Mouse (Mus musculus): ENCODE measurements around the gene Ccdc154. TPM values are rescaled to one million over a fixed set of nuclear protein-coding genes. Genes with fewer than 3 reads are reported as not detected.
A peak's percentile ranks its signal among the peaks of the same experiment; 100 is the strongest.
"Not testable (repeated sequence)": the region's sequence is repeated elsewhere in the genome, so short reads cannot be mapped to it uniquely, and the experiment has no call there.

Gene Ccdc154
- total RNA-seq (2015) (not detected in 2 replicates), total RNA-seq (2017) (0.11 TPM in 1 of 2 replicates, not detected in the other)

- no peak for ATAC-seq (ENCODE audit: poor library complexity, severe bottlenecking)
Observed at GRCm38 (mm10) chr17:25162161-25162560, at the start of gene Ccdc154. TSS of gene Ccdc154 (plus strand) at chr17:25162461.

DNA sequence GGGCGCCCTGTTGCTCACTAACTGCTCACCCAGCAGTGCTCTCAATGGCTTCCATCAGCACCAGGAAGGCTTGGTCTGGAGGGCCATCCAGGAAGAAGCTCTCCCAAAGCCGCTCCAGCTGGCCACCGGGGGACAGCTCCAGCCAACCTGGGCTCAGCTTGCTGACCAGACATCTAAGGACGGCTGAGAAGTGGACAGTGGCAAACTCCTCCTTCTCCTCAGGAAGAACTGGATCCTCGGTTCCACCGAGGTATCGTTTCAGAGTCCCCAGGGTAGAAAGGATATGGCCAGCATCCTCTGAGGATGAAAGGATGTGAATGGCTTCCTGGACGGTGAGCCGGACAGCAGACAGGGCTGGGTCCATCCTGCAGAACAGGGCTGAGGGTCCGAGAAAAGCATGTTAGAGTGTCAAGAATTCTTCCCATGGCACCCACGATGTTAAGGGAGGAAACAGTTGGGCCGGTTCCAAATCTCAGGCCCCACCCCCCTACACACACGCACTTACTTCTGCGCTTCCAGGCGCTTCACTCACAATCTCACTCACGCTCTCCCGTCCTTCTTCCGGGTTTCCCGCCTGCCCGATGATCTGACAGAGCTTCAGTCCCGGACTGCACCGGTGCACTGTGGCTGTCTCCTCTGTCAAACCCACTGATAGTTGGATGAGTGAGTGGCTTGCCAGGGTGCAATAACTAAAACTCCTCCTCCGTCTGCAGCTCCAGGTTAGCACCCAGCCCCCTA, 47.2 kb upstream of the Ccdc154 start:
- ATAC-seq (ENCODE audit: poor library complexity, severe bottlenecking) = peak; percentile 28; the same call in 1 of the 2 replicates

GRCm38 (mm10) chr17:25115664-25116432, 46.4 kb upstream of the Ccdc154 start, which contains the start of gene Telo2:
TSS of gene Telo2 (minus strand) at chr17:25115967.
- ATAC-seq (ENCODE audit: poor library complexity, severe bottlenecking) = peak; percentile 92

DNA sequence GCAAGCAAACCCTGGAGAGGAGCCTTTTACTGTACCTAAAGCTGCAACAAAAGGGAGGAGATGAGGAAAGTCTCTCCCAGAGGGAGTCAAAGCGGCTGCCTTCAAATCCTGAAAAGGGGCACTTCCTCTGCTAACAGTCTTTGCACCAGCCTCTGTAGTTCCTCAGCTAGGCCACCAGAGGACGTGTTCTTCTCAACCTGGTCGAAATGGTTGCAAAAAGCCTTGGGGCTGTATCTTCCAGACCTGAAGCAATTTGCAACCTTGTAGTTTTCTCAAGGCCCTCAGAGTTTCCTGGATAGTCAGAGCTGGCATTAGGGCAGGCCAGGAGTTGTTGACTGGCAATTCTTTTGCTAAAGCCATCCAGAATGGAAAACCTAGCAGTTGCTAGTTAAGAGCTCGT, 45.0 kb upstream of the Ccdc154 start:
- ATAC-seq (ENCODE audit: poor library complexity, severe bottlenecking) = no peak

GRCm38 (mm10) chr17:25120406-25120805, 41.9 kb upstream of the Ccdc154 start, which contains the start of gene Ptx4:
TSS of gene Ptx4 (plus strand) at chr17:25120760.
- no peak for ATAC-seq (ENCODE audit: poor library complexity, severe bottlenecking)

- peak; percentile 62 for ATAC-seq (ENCODE audit: poor library complexity, severe bottlenecking)
Observed at GRCm38 (mm10) chr17:25123979-25124378, 38.3 kb upstream of the Ccdc154 start.

DNA sequence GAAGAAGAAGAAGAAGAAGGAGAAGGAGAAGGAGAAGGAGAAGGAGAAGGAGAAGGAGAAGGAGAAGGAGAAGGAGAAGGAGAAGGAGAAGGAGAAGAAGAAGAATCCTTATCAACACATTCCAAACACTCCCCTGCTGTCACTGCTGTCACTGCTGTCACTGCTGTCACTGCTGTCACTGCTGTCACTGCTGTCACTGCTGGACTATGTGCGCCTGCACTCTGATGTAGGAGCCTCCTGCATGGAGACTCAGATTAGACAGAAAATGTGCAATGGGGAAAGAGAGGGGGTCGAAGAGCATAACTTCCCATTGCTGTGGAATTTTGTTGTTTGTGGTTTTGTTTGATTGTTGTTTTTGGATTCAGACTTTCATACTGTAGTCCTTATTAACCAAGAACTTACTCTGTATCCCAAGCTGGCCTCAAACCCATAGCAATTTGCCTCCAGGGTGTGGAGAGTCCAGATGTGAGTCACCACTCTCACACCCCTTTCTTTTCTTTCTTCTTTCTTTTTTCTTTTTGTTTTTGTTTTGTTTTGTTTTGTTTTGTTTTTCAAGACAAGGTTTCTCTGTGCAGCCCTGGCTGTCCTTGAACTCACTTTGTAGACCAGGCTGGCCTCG, 36.7 kb upstream of the Ccdc154 start:
- ATAC-seq (ENCODE audit: poor library complexity, severe bottlenecking) = not testable (repeated sequence)

DNA sequence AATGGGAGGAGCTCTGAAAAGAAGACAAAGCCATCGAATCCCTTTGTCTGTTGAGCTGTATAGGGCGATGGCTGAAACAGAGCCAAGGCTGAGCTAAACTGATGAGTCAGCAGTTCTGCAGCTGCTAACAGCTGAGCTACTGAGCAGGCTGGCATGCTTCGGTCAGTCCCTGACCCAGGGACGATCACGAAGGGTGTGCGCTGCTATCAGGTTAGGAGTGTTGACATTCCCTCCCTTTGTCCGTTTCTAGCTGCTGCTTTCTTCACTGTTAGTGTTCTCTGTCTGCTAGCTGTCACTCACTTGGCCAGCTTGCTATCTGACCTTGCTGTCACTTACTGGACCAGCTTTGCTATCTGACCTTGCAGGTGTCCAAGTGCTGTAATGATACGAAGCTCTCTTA, 35.2 kb upstream of the Ccdc154 start:
- ATAC-seq (ENCODE audit: poor library complexity, severe bottlenecking) = peak; percentile 47

DNA sequence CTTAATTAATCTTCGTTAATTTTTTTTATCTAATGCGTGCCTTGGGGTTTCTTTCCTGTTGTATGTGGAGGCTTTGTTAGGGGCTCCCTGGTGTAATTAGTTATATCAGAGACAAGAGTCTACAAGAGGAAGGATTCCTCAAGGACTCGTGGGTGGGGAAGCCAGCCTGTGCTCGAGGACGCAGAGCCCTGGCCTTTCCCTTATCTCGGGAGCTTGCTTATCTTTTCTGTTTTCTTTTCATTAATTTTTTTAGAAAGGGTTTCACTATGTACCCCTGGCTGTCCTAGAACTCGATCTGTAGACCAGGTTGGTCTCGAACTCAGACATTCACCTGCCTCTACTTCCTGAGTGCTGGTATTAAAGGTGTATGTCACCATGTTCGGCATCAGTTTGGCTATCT, 34.6 kb upstream of the Ccdc154 start:
- ATAC-seq (ENCODE audit: poor library complexity, severe bottlenecking) = no peak

DNA sequence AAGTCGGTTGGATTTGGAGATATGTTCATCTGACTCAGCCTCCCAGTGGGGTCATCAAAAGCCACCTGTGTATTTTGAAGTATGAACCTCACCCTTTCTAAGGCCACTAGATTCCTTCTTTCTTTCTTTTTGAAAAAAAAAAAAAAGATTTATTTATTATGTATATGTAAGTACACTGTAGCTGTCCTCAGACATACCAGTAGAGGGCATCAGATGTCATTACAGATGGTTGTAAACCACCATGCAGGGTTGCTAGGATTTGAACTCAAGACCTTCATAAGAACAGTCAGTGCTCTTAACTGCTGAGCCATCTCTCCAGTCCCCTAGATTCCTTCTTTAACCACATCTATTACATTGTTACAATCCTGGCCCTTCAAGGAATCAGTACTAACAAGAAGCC, 32.2 kb upstream of the Ccdc154 start:
- ATAC-seq (ENCODE audit: poor library complexity, severe bottlenecking) = no peak

DNA sequence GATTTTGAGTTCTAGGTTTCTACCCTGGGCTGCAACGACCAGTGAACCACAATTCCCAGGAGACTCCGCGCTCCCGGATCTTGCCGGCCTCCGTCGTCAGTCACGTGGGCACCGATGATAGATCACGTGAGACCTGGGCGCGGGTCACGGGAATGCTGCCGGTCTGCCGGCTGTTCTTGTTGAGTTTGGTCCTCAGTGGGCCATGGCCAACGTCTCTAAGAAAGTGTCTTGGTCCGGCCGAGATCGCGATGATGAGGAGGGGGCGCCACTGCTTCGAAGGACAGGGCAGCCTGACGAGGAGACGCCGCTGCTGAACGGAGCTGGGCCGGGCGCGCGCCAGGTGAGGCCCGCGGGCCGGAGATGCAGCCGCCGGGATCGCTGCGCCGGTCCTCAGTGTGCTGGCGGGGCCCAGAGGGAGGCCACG, 29.0 kb upstream of the Ccdc154 start, which contains the start of gene Clcn7:
Gene Clcn7, plus strand, starts transcription at position 117 of the 424 bp plus-strand sequence.
- ATAC-seq (ENCODE audit: poor library complexity, severe bottlenecking) = peak; percentile 89

GRCm38 (mm10) chr17:25135622-25136021, 26.6 kb upstream of the Ccdc154 start:
- ATAC-seq (ENCODE audit: poor library complexity, severe bottlenecking) = no peak

DNA sequence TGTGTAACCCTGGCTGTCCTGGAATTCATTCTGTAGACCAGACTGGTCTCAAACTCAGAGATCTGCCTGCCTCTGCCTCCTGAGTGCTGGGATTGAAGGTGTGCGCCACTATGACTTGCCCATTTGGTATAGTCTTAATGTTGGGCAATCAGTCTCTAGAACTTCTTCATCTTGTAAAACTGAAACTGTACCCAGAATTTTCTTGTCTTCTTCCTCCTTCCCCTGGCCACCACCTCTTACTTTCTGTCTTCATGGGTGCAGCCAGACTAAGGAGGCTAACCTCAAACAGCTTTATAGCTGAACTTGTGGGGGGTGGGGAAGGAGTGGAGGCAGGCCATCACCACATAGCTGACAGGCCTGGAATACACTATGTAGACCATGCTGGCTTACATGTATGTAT, 23.5 kb upstream of the Ccdc154 start:
- peak; percentile 68 for ATAC-seq (ENCODE audit: poor library complexity, severe bottlenecking)

DNA sequence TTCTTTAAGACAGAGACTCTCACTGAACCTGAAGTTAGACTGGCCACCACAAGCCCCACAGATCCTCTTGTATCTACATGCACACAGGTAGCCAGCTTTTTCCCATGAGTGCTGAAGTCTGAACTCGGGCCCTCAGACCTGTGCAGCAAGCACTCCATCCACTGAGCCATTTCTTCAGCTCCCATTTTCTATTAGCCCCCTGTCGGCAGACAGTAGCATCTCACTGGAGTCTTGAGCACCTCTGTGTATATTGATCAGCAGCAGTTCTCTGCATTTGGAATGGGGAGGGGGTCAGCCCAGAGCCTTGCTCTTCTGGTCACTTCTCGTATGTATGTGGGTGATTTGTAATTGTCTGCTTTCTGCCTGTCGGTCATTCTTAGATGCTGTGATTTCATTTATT, 22.3 kb upstream of the Ccdc154 start:
- no peak for ATAC-seq (ENCODE audit: poor library complexity, severe bottlenecking)

GRCm38 (mm10) chr17:25163387-25163786, 1.1 kb downstream of the Ccdc154 start:
- no peak for ATAC-seq (ENCODE audit: poor library complexity, severe bottlenecking)

GRCm38 (mm10) chr17:25164770-25165169, 2.5 kb downstream of the Ccdc154 start:
- ATAC-seq (ENCODE audit: poor library complexity, severe bottlenecking) = no peak

GRCm38 (mm10) chr17:25165970-25166671, 3.9 kb downstream of the Ccdc154 start:
- ATAC-seq (ENCODE audit: poor library complexity, severe bottlenecking) = no peak

- ATAC-seq (ENCODE audit: poor library complexity, severe bottlenecking) = no peak
Observed at GRCm38 (mm10) chr17:25169706-25170105, 7.4 kb downstream of the Ccdc154 start.

DNA sequence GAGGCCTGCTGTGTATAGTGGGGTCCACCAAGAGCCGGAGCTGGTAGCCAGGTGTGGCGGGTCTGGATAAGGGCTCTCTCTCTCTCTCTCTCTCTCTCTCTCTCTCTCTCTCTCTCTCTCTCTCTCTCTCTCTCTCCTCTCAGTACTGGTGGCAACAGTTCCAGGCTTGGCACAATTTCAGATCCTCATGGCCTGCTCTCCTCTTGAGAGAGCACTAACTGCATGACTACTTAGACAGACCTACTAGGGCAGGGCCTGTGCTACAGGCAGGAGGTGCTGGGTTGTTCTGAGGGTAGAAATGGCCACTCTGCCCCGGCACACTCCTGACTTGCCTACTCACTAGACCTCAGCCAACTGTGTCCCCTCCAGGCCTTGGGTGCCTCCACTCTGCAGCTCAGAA, 10.3 kb downstream of the Ccdc154 start:
- ATAC-seq (ENCODE audit: poor library complexity, severe bottlenecking) = no peak

DNA sequence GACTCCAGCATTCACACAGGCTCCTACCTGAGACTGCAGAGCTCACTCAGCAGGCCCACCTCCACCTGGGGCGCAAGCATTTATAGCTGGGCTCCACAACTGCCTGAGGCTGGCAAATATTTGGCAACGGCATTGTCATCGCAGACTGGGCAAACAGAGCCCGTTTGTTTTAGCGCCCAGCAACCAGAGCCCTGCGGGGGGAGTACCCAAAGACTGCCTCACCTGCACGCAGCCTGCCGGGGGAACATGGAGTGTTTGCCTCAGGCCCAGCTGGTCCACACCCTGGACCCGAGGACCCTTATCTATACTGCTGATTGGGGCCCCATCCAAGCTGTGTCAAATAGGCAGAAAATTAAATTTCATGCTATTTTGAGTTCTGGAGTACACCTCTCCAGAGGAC, 13.2 kb downstream of the Ccdc154 start, which contains the start of gene Gm38655:
Gene Gm38655, minus strand, starts transcription at position 61 of the 400 bp plus-strand sequence.
- ATAC-seq (ENCODE audit: poor library complexity, severe bottlenecking) = no peak

- ATAC-seq (ENCODE audit: poor library complexity, severe bottlenecking) = no peak
Observed at GRCm38 (mm10) chr17:25183232-25183631, 21.0 kb downstream of the Ccdc154 start.

Measured in megakaryocyte, adult 5-6 weeks (primary cell).